Mouse (Mus musculus) stomach, embryonic 16.5 days (tissue): ENCODE measurements around the gene Msh6. TPM values are rescaled to one million over a fixed set of nuclear protein-coding genes. Genes with fewer than 3 reads are reported as not detected.
A peak's percentile ranks its signal among the peaks of the same experiment; 100 is the strongest.
"Not testable (repeated sequence)": the region's sequence is repeated elsewhere in the genome, so short reads cannot be mapped to it uniquely, and the experiment has no call there.

Experiments
- ATAC-seq: fragments of 200-750 bp; cut with Nextera tagmentation; 2 replicates; pipeline ENCODE4 v1.8.0; 2017; ENCODE audit warnings: moderate number of reproducible peaks, moderate TSS enrichment; ENCODE audit not compliant: insufficient read depth, low FRiP score
- H3K27ac ChIP-seq: fragments of 300-500 bp; sonication (generic); 2 replicates; pipeline ENCODE4 v1.5.1; 2014; ENCODE audit warnings: low read length
- H3K27me3 ChIP-seq: fragments of 300-500 bp; sonication (generic); 2 replicates; pipeline ENCODE4 v1.6.1; 2014; ENCODE audit warnings: low read length, control low read depth, mixed read lengths; ENCODE audit not compliant: control insufficient read depth, insufficient read depth
- H3K36me3 ChIP-seq: fragments of 300-500 bp; sonication (generic); 2 replicates; pipeline ENCODE4 v1.6.1; 2014; ENCODE audit warnings: low read length; ENCODE audit not compliant: control insufficient read depth, insufficient read depth
- H3K4me1 ChIP-seq: fragments of 300-500 bp; sonication (generic); 2 replicates; pipeline ENCODE4 v1.6.1; 2014; ENCODE audit warnings: low read length, control low read depth, mixed read lengths; ENCODE audit not compliant: control insufficient read depth, insufficient read depth
- H3K4me2 ChIP-seq: fragments of 300-500 bp; sonication (generic); 2 replicates; pipeline ENCODE4 v1.6.1; 2014; ENCODE audit warnings: low read depth, low read length, mixed read lengths
- H3K4me3 ChIP-seq: fragments of 300-500 bp; sonication (generic); replicated peaks from 2 replicates; pipeline ENCODE4 v1.5.1; 2014; ENCODE audit warnings: mild to moderate bottlenecking, low read length
- H3K9ac ChIP-seq: fragments of 300-500 bp; sonication (generic); 2 replicates; pipeline ENCODE4 v1.6.1; 2014; ENCODE audit warnings: low read length
- H3K9me3 ChIP-seq: fragments of 300-500 bp; sonication (generic); replicated peaks from 2 replicates; pipeline ENCODE4 v1.6.1; 2016; ENCODE audit warnings: low read length, control low read depth; ENCODE audit not compliant: control insufficient read depth
- WGBS: fragments of 180-500 bp; shearing (Covaris S2); extraction: QIAGEN DNeasy Blood & Tissue Kit; methylation state at CpG from one replicate; pipeline ENCODE4 v1.1.7; 2014; 5-methylcytosine and 5-hydroxymethylcytosine counted together
- polyA plus RNA-seq: library from polyadenylated mRNA; unstranded; fragments of >200 nt; fragmentation: Nextera tagmentation; extraction: Ambion mirVana; gene quantifications from 2 replicates; pipeline ENCODE4 v1.2.1, GENCODE M21; 2015

The Msh6 gene
- polyA plus RNA-seq, 1 experiment from 2014 or later: 38.4 TPM

DNA sequence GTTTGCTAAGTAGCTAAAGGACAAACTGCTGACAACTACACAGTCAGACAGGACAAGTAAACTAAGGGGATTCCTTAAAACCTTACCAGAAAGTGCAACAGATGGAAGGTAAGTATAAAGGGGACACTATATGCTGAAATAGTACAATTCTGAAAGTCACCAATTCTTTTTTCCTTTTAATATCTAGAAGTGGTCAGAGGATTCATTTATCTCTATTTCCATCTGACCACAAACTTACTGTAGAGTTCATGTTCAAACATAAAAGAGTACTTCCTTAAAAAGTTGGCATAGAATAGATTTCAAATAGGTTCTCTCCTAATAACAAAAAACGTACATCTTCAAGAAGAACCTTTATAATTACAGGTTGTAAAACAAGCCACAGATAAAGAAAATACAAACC, 18.5 kb downstream of the Msh6 start:
- Histone ChIP-seq H3K27ac (no peak overlapping the region), H3K9me3 (no peaks in the 10 kb centered on the region), H3K36me3 (peaks cover 28% of the 10 kb centered on the region; the same call in 1 of the 2 replicates), H3K4me3 (no peak overlapping the region), H3K9ac (no peak overlapping the region), H3K4me2 (no peak overlapping the region), H3K27me3 (no peaks in the 10 kb centered on the region), H3K4me1 (no peaks in the 10 kb centered on the region)
- no peak for ATAC-seq
- 74% methylated on average over 1 of the region's 1 CpGs for WGBS

DNA sequence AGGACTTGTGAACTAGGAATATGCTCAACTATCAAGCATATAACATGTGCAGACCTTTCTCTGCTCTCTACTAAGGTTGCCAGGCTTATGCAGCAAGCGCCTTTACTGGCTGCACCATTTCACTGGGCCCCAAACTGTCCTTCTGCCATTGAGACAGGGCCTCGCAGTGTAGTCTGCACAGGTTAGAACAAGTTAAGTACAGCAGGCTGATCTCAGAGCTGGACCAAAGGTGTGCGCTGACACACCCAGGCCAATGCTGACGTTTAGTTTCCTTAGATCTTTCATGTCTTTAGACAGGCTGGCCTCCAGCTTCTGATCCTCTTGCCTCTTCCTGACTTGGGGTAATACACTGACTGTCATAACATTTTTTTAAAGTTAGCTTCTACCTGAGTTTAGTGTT, 22.9 kb downstream of the Msh6 start:
- Histone ChIP-seq H3K4me1 (no peaks in the 10 kb centered on the region), H3K4me2 (no peak overlapping the region), H3K9me3 (no peaks in the 10 kb centered on the region), H3K27ac (0 out of 2 replicates have a peak overlapping the region, but pooled peaks have one; percentile 27), H3K36me3 (peaks cover 26% of the 10 kb centered on the region), H3K9ac (no peak overlapping the region), H3K27me3 (no peaks in the 10 kb centered on the region), H3K4me3 (no peak overlapping the region)
- 71% methylated on average over 4 of the region's 4 CpGs for WGBS
- ATAC-seq: no peak

- no peak for ATAC-seq
- H3K9ac ChIP-seq: no peak overlapping the region
- H3K36me3 ChIP-seq: peaks cover 15% of the 10 kb centered on the region; the same call in 1 of the 2 replicates
- no peaks in the 10 kb centered on the region for H3K27me3 ChIP-seq
- WGBS: 96% methylated on average over 1 of the region's 1 CpGs
- no peak overlapping the region for H3K27ac ChIP-seq
- H3K4me2 ChIP-seq: no peak overlapping the region
- H3K4me1 ChIP-seq: no peaks in the 10 kb centered on the region
- H3K4me3 ChIP-seq: no peak overlapping the region
- no peaks in the 10 kb centered on the region for H3K9me3 ChIP-seq
Measured at GRCm38 (mm10) chr17:88004892-88005291, 30.0 kb downstream of the Msh6 start.

DNA sequence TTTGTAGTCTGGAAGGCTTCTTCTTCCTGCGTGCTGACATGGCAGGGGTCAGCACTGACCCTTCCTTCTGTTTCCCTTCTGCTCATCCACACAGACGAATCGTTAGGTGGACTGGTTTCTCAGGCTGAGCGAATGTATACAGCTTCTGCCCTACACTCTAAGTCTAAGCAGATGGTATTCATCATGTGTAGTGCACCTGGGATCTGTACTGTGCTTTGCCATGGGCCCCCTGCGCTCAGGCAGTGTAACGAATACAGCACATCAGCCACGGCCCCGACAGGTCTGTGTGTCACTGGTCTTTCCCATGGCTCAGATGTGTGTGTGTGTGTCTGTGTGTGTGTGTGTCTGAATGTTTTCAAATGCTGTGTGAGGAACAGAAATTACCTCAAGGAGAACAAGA, 32.1 kb downstream of the Msh6 start:
- peaks cover 17% of the 10 kb centered on the region for H3K36me3 ChIP-seq
- H3K9ac ChIP-seq: no peak overlapping the region
- WGBS: 55% methylated on average over 8 of the region's 8 CpGs
- H3K27me3 ChIP-seq: no peaks in the 10 kb centered on the region
- H3K4me1 ChIP-seq: no peaks in the 10 kb centered on the region
- H3K27ac ChIP-seq: no peak overlapping the region
- H3K4me2 ChIP-seq: no peak overlapping the region
- no peaks in the 10 kb centered on the region for H3K9me3 ChIP-seq
- no peak for ATAC-seq
- no peak overlapping the region for H3K4me3 ChIP-seq

DNA sequence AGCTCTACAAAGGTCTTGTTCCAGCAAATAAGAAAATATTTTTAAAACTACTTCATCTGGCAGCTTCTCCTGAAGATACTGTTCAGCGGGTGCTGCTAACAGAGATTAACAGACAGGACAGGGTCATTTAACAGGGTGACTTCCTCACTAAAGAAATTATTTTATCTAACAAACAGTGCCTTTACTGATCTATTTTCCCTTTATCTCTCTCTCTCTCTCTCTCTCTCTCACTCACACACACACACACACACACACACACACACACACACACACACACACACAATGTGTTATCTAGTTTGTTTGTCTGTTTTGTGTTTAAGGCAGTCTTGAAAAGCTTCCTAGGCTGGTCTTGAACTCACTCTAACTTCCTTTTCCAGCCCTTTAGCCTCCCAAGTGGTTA, 39.6 kb downstream of the Msh6 start:
- Histone ChIP-seq H3K27ac (no peak overlapping the region), H3K4me3 (no peak overlapping the region), H3K36me3 (peaks cover 23% of the 10 kb centered on the region), H3K27me3 (no peaks in the 10 kb centered on the region), H3K9ac (no peak overlapping the region), H3K9me3 (no peaks in the 10 kb centered on the region), H3K4me1 (no peaks in the 10 kb centered on the region; the same call in 1 of the 2 replicates), H3K4me2 (no peak overlapping the region)
- WGBS: 93% methylated on average over 1 of the region's 1 CpGs
- ATAC-seq: no peak

GRCm38 (mm10) chr17:88016027-88016426, 41.2 kb downstream of the Msh6 start:
- ATAC-seq, H3K4me2 ChIP-seq, H3K27ac ChIP-seq, H3K4me1 ChIP-seq, H3K9me3 ChIP-seq, H3K27me3 ChIP-seq, H3K9ac ChIP-seq, H3K4me3 ChIP-seq: not testable (repeated sequence)
- H3K36me3 ChIP-seq: peaks cover 16% of the 10 kb centered on the region; the same call in 1 of the 2 replicates
- WGBS: 90% methylated on average over 8 of the region's 8 CpGs

DNA sequence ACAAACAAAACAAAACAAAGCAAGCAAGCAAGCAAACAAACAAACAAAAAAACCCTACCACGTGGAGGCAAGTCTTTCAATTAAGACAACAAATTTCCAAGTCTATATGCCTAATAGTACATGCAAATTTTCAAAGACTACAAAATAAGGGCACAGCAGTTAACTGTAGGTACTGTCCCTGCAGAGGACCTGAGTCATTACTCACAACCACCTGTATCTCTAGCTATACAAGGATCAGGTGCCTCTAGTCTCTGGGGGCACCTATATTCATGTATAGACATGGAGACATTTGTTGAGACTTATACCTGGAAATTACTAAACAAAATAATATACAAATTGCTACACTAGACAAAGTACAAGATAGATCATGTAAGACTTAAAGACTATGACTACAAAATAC, 49.1 kb downstream of the Msh6 start:
- H3K4me1 ChIP-seq: peaks cover 9% of the 10 kb centered on the region; the same call in 1 of the 2 replicates
- no peaks in the 10 kb centered on the region for H3K36me3 ChIP-seq
- no peak overlapping the region for H3K4me3 ChIP-seq
- no peaks in the 10 kb centered on the region for H3K27me3 ChIP-seq
- H3K9ac ChIP-seq: no peak overlapping the region
- no peak overlapping the region for H3K4me2 ChIP-seq
- WGBS: 73% methylated on average over 1 of the region's 1 CpGs
- H3K27ac ChIP-seq: no peak overlapping the region
- H3K9me3 ChIP-seq: no peaks in the 10 kb centered on the region
- ATAC-seq: no peak

DNA sequence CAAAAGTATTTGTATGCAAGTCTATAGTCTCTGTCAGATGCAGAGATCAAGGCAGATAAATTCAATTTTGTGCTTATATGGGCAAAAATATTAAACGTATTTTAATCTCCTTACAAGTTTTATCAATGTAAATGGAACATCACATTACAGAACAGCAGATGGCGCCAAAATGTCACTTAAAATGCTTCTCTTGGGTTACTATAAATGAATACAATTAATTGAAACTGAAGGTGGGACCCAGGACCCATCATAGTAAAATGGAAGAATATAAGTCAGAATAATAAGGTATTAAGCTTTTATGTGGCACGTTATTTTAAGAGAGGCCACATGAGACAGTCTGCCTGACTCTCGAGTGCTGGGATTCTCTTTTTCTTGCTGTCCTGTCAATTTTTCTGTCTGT, 50.4 kb downstream of the Msh6 start:
- Histone ChIP-seq H3K4me2 (no peak overlapping the region), H3K27ac (no peak overlapping the region), H3K27me3 (no peaks in the 10 kb centered on the region), H3K4me3 (no peak overlapping the region), H3K36me3 (no peaks in the 10 kb centered on the region), H3K9me3 (no peaks in the 10 kb centered on the region), H3K9ac (no peak overlapping the region), H3K4me1 (peaks cover 9% of the 10 kb centered on the region; the same call in 1 of the 2 replicates)
- ATAC-seq: no peak
- 30% methylated on average over 4 of the region's 4 CpGs for WGBS

DNA sequence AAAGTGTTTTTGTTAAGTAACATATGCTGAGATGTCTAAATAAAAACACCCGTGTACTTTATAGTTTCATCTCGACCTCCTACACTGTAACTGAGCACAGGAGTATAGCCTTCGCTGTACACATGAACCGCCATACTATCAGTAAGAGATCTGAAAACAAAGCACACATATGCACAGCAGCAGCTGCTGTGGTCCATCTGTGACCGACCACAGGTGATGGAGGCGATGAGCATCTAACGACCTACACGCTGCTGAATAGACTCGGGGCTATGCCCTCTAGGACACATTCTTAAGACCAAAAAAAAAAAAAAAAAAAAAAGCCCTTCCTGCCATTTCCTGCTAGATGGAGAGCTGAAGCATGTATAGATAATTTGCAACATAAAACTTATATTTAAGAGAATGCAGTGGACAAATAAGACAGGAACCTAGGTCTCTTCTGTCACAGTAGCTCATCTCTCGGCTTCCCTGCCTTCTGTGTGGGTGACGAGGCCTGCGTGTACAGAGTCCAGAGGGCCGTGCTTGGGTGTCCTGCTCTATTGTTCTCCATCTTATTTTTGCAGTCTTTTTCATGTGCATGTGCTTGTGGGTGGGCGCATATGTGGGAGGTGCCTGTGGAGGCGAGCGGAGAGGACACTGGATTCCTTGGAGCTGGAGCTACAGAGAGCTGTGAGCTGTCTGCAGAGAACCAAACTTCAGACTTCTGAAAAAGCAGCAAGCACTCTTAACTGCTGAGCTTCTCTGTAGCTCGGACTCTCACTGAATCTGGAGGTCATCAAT, 54.5 kb downstream of the Msh6 start:
- 83% methylated on average over 17 of the region's 17 CpGs for WGBS
- Histone ChIP-seq H3K36me3 (no peaks in the 10 kb centered on the region), H3K27ac (no peak overlapping the region), H3K27me3 (no peaks in the 10 kb centered on the region), H3K4me3 (no peak overlapping the region), H3K9ac (no peak overlapping the region), H3K9me3 (no peaks in the 10 kb centered on the region), H3K4me2 (no peak overlapping the region), H3K4me1 (0 out of 2 replicates have a peak, but pooled peaks cover 5% of the 10 kb centered on the region)
- no peak for ATAC-seq
